Mouse (Mus musculus) spleen, adult 2 months (tissue): ENCODE results near the gene Rab43.

ENCODE experiments used
- CTCF ChIP-seq: fragments of 200-500 bp; IDR thresholded peaks from 2 replicates; pipeline ENCODE4 v1.5.1; 2011; ENCODE audit warnings: mild to moderate bottlenecking, inconsistent platforms; ENCODE audit not compliant: insufficient read depth, insufficient read length, insufficient replicate concordance; ENCODE audit errors: extremely low read depth
- POLR2A ChIP-seq: fragments of 200-500 bp; IDR thresholded peaks from 2 replicates; pipeline ENCODE4 v1.6.1; 2011; ENCODE audit warnings: low read depth, low read length, inconsistent platforms

- TF ChIP-seq CTCF (no peak), POLR2A (peak; percentile 1; the same call in 1 of the 2 replicates)
Measured at GRCm38 (mm10) chr6:87810713-87811669, 973 bp downstream of the Rab43 start.
